Mouse (Mus musculus) CD4-positive, CD25-positive, alpha-beta regulatory T cell, adult 2 months (primary cell): Measurements from ENCODE around the gene Vps18.

Source experiments
- DNase-seq: peaks from one replicate; pipeline ENCODE4 v3.0.0-alpha.2; 2012; ENCODE audit warnings: low read depth, low spot score

Vps18 gene

GRCm38 (mm10) chr2:119321771-119322586 lies 33.4 kb downstream of the Vps18 start:
- DNase-seq: no peak

GRCm38 (mm10) chr2:119322587-119323300 lies 34.2 kb downstream of the Vps18 start:
- peak; percentile 39 for DNase-seq

- DNase-seq: peak; percentile 40
Measured at GRCm38 (mm10) chr2:119323866-119324575, 35.5 kb downstream of the Vps18 start.

- peak; percentile 46 for DNase-seq
Measured at GRCm38 (mm10) chr2:119324576-119325318, 36.2 kb downstream of the Vps18 start.

GRCm38 (mm10) chr2:119325568-119326143 lies 37.1 kb downstream of the Vps18 start, which contains the start of gene Dll4:
Gene Dll4 (plus strand): TSS chr2:119325784.
- peak; percentile 48 for DNase-seq

- peak; percentile 20 for DNase-seq
Measured at GRCm38 (mm10) chr2:119326161-119327101, 37.9 kb downstream of the Vps18 start.

GRCm38 (mm10) chr2:119327102-119327480 lies 38.6 kb downstream of the Vps18 start:
- DNase-seq: peak; percentile 68

- DNase-seq: no peak
Measured at GRCm38 (mm10) chr2:119327942-119328526, 39.5 kb downstream of the Vps18 start.

GRCm38 (mm10) chr2:119328546-119328945 lies 40.0 kb downstream of the Vps18 start:
- DNase-seq: no peak

GRCm38 (mm10) chr2:119329123-119329817 lies 40.7 kb downstream of the Vps18 start:
- no peak for DNase-seq

- no peak for DNase-seq
Measured at GRCm38 (mm10) chr2:119330795-119331194, 42.3 kb downstream of the Vps18 start.

GRCm38 (mm10) chr2:119332177-119332661 lies 43.7 kb downstream of the Vps18 start:
- DNase-seq: no peak

- DNase-seq: no peak
Measured at GRCm38 (mm10) chr2:119334135-119334534, 45.6 kb downstream of the Vps18 start.

GRCm38 (mm10) chr2:119334964-119335525 lies 46.5 kb downstream of the Vps18 start:
- no peak for DNase-seq

- no peak for DNase-seq
Measured at GRCm38 (mm10) chr2:119335535-119335934, 47.0 kb downstream of the Vps18 start.

GRCm38 (mm10) chr2:119336002-119336401 lies 47.5 kb downstream of the Vps18 start:
- no peak for DNase-seq

GRCm38 (mm10) chr2:119336470-119336869 lies 47.9 kb downstream of the Vps18 start:
- DNase-seq: peak; percentile 15
